Mouse (Mus musculus) layer of hippocampus, adult 2 months (tissue): ENCODE results near the gene Gm10337. TPM values are rescaled to one million over a fixed set of nuclear protein-coding genes. Genes with fewer than 3 reads are reported as not detected.

Experiments
- DNase-seq, 2 experiments: peaks; one replicate each; pipeline ENCODE4 v3.0.0; 2022; ENCODE audit warnings: low spot score in 2 of 2
- H3K27ac ChIP-seq: fragments of 200-600 bp; 2 replicates; pipeline ENCODE4 v1.8.1; 2022
- H3K4me3 ChIP-seq: fragments of 200-600 bp; 2 replicates; pipeline ENCODE4 v1.8.1; 2022; ENCODE audit warnings: mild to moderate bottlenecking
- CTCF ChIP-seq: fragments of 200-600 bp; conservative IDR thresholded peaks from 2 replicates; pipeline ENCODE4 v1.8.1; 2022; ENCODE audit warnings: antibody characterized with exemption, mild to moderate bottlenecking, moderate library complexity
- total RNA-seq, 2 experiments: library from RNA; stranded (reverse); gene quantifications; 2 replicates each; pipeline ENCODE4 v1.2.3; 2021

Gene Gm10337
- total RNA-seq, 2 experiments from 2014 or later: not detected

GRCm38 (mm10) chr15:102470605-102471294, 32.8 kb upstream of the Gm10337 start:
- peak overlapping the region; percentile 98 for H3K27ac ChIP-seq
- peak; percentile 56 to 78 for DNase-seq
- peak; percentile 54 for TF ChIP-seq CTCF
- H3K4me3 ChIP-seq: peak overlapping the region; percentile 90

- TF ChIP-seq CTCF: no peak
- H3K4me3 ChIP-seq: peak overlapping the region; percentile 90
Measured at GRCm38 (mm10) chr15:102471295-102471645, 32.3 kb upstream of the Gm10337 start.

GRCm38 (mm10) chr15:102471727-102472126, 31.8 kb upstream of the Gm10337 start:
- Histone ChIP-seq H3K4me3 (peak overlapping the region; percentile 90), H3K27ac (peak overlapping the region; percentile 98; the same call in 1 of the 2 replicates)
- no peak for TF ChIP-seq CTCF
- no peak for DNase-seq

More at GRCm38 (mm10) chr15:102471295-102471645, 32.3 kb upstream of the Gm10337 start:
- H3K27ac ChIP-seq: peak overlapping the region; percentile 98
- no peak for DNase-seq

- Histone ChIP-seq H3K27ac (no peak overlapping the region; the same call in 1 of the 2 replicates), H3K4me3 (no peak overlapping the region)
- TF ChIP-seq CTCF: no peak
- no peak for DNase-seq
Measured at GRCm38 (mm10) chr15:102473246-102473645, 30.3 kb upstream of the Gm10337 start.

GRCm38 (mm10) chr15:102474520-102474919, 29.0 kb upstream of the Gm10337 start:
- no peak overlapping the region for H3K4me3 ChIP-seq
- DNase-seq: no peak
- H3K27ac ChIP-seq: no peak overlapping the region
- TF ChIP-seq CTCF: no peak

GRCm38 (mm10) chr15:102483136-102483535, 20.4 kb upstream of the Gm10337 start:
- Histone ChIP-seq H3K27ac (no peak overlapping the region), H3K4me3 (no peak overlapping the region)
- no peak for TF ChIP-seq CTCF
- DNase-seq: no peak

- no peak for DNase-seq
- TF ChIP-seq CTCF: no peak
- no peak overlapping the region for H3K4me3 ChIP-seq
- H3K27ac ChIP-seq: no peak overlapping the region
Measured at GRCm38 (mm10) chr15:102485853-102486252, 17.7 kb upstream of the Gm10337 start.

- no peak for DNase-seq
- no peak for TF ChIP-seq CTCF
Measured at GRCm38 (mm10) chr15:102487664-102488063, 15.9 kb upstream of the Gm10337 start.

GRCm38 (mm10) chr15:102498322-102498721, 5.2 kb upstream of the Gm10337 start:
- TF ChIP-seq CTCF: no peak
- DNase-seq: peak in 1 of 2 experiments; percentile 54
- peak overlapping the region; percentile 86 for H3K27ac ChIP-seq

More at GRCm38 (mm10) chr15:102487664-102488063, 15.9 kb upstream of the Gm10337 start:
- Histone ChIP-seq H3K27ac (no peak overlapping the region), H3K4me3 (no peak overlapping the region)

GRCm38 (mm10) chr15:102499370-102499769, 4.2 kb upstream of the Gm10337 start:
- no peak for DNase-seq
- no peak for TF ChIP-seq CTCF
- Histone ChIP-seq H3K27ac (peak overlapping the region; percentile 76), H3K4me3 (no peak overlapping the region)

More at GRCm38 (mm10) chr15:102498322-102498721, 5.2 kb upstream of the Gm10337 start:
- no peak overlapping the region for H3K4me3 ChIP-seq

GRCm38 (mm10) chr15:102499851-102500250, 3.7 kb upstream of the Gm10337 start:
- Histone ChIP-seq H3K27ac (peak overlapping the region; percentile 76), H3K4me3 (no peak overlapping the region)
- TF ChIP-seq CTCF: no peak
- no peak for DNase-seq

GRCm38 (mm10) chr15:102500479-102500878, 3.0 kb upstream of the Gm10337 start:
- peak overlapping the region; percentile 76; the same call in 1 of the 2 replicates for H3K27ac ChIP-seq
- no peak overlapping the region for H3K4me3 ChIP-seq
- no peak for DNase-seq
- no peak for TF ChIP-seq CTCF

GRCm38 (mm10) chr15:102501084-102501814, 2.3 kb upstream of the Gm10337 start:
- DNase-seq: no peak
- Histone ChIP-seq H3K4me3 (no peak overlapping the region), H3K27ac (peak overlapping the region; percentile 76; the same call in 1 of the 2 replicates)
- no peak for TF ChIP-seq CTCF
